Mouse (Mus musculus) lung, postnatal 0 days (tissue): ENCODE results near the gene Gucy2g.

Source experiments
- CTCF ChIP-seq: IDR thresholded peaks from 2 replicates; pipeline ENCODE4 v1.5.1; 2016; ENCODE audit warnings: antibody characterized with exemption, mild to moderate bottlenecking
- EP300 ChIP-seq: IDR thresholded peaks from 2 replicates; pipeline ENCODE4 v1.6.1; 2016; ENCODE audit warnings: antibody characterized with exemption, mild to moderate bottlenecking, control low read depth

GRCm38 (mm10) chr19:55185074-55185473 lies 56.0 kb downstream of the Gucy2g start:
- TF ChIP-seq CTCF (no peak), EP300 (no peak)
